Mouse (Mus musculus): Measurements from ENCODE around the gene Ambra1. TPM values are rescaled to one million over a fixed set of nuclear protein-coding genes. Genes with fewer than 3 reads are reported as not detected.

The Ambra1 gene
- polyA plus RNA-seq, 2 experiments from 2014 or later: 31.0 to 58.3 TPM

GRCm38 (mm10) chr2:91939303-91939935 lies 209.5 kb downstream of the Ambra1 start:
- no peak for ATAC-seq

GRCm38 (mm10) chr2:91942356-91942755 lies 212.4 kb downstream of the Ambra1 start:
- no peak for ATAC-seq

GRCm38 (mm10) chr2:91944170-91944950 lies 214.4 kb downstream of the Ambra1 start:
- peak; percentile 77 for ATAC-seq

- no peak for ATAC-seq
These were observed 215.5 kb downstream of the Ambra1 start, which contains the start of gene Gm9821 for GRCm38 (mm10) chr2:91945483-91945882. Gene Gm9821 (plus strand): TSS chr2:91945703.

GRCm38 (mm10) chr2:91946836-91947235 lies 216.9 kb downstream of the Ambra1 start:
- no peak for ATAC-seq

- no peak for ATAC-seq
These were observed 217.6 kb downstream of the Ambra1 start for GRCm38 (mm10) chr2:91947397-91948150.

GRCm38 (mm10) chr2:91948151-91948509 lies 218.2 kb downstream of the Ambra1 start:
- ATAC-seq: no peak

- no peak for ATAC-seq
These were observed 218.9 kb downstream of the Ambra1 start for GRCm38 (mm10) chr2:91948792-91949241.

- ATAC-seq: no peak
These were observed 219.7 kb downstream of the Ambra1 start for GRCm38 (mm10) chr2:91949411-91950274.

GRCm38 (mm10) chr2:91950275-91951085 lies 220.5 kb downstream of the Ambra1 start:
- ATAC-seq: peak; percentile 83

- no peak for ATAC-seq
These were observed 223.9 kb downstream of the Ambra1 start for GRCm38 (mm10) chr2:91953825-91954224.

GRCm38 (mm10) chr2:91955121-91955591 lies 225.2 kb downstream of the Ambra1 start:
- no peak for ATAC-seq

GRCm38 (mm10) chr2:91955875-91956274 lies 225.9 kb downstream of the Ambra1 start:
- no peak for ATAC-seq

- peak; percentile 78 for ATAC-seq
These were observed 227.2 kb downstream of the Ambra1 start for GRCm38 (mm10) chr2:91957096-91957495.

- no peak for ATAC-seq
These were observed 228.1 kb downstream of the Ambra1 start for GRCm38 (mm10) chr2:91958049-91958448.

GRCm38 (mm10) chr2:91958701-91959457 lies 228.9 kb downstream of the Ambra1 start:
- ATAC-seq: no peak

GRCm38 (mm10) chr2:91959544-91960410 lies 229.8 kb downstream of the Ambra1 start:
- no peak for ATAC-seq

GRCm38 (mm10) chr2:91960459-91960858 lies 230.5 kb downstream of the Ambra1 start:
- no peak for ATAC-seq
